Mouse (Mus musculus): ENCODE results near the gene Rcan2.

The Rcan2 gene

DNA sequence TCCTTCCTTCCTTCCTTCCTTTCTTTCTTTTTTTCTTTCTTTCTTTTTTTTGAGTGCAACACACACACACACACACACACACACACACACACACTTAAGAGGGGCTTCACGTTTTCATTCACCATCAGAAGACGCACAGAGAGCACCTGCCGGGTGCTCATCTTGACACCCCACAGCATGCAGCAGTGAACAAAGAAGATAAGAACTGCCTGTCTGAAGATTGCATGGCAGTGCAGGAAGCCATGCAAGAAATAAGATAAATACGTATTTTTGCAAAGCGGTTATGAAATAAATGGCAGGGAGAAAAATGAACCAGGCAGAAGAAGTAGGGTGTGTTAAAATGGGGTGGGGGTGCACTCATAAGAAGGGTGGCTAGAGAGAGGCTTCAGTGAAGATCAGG lies 116.0 kb downstream of the Rcan2 start:
- no peak for DNase-seq (ENCODE audit: low read depth, low spot score)

DNA sequence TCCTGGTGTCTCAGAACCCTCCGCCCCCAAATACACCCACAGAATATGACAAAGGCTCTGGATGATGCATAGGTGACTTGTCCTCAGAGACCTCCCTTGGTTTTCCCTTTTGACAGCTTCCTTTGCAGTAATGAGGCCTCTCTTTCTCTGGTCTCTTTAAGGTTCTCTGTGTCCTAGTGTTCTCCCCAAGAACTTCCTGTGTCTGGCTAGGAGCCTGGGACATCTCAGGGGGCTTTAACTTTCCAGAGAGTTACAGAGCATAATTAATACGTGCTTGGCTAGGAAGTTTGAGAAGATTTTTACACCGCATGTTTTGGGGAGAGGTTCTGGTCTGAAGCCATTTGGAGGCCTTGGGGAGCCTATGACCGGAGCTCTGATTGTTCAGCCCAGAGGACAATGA lies 128.7 kb downstream of the Rcan2 start:
- no peak for DNase-seq (ENCODE audit: low read depth, low spot score)

DNA sequence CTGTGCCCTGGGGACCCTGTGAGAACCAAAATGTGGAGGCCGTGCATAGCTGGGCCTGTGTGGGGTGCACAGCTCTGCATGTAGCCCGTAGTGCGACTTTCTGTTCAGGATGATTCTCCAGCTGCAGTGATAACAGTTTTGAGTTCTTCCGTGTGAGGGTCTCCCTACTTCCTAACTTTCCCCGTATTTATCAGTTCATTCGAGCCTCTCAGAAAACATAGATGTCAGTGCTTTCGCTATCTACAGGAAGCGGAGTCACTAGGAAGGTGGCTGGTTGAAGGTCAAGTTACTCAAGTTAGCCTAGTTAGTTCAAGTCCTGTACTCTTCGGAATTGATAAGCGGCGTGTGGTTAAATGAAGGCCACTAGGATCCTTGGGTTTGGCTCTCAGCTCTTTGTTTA lies 130.6 kb downstream of the Rcan2 start:
- no peak for DNase-seq (ENCODE audit: low read depth, low spot score)

DNA sequence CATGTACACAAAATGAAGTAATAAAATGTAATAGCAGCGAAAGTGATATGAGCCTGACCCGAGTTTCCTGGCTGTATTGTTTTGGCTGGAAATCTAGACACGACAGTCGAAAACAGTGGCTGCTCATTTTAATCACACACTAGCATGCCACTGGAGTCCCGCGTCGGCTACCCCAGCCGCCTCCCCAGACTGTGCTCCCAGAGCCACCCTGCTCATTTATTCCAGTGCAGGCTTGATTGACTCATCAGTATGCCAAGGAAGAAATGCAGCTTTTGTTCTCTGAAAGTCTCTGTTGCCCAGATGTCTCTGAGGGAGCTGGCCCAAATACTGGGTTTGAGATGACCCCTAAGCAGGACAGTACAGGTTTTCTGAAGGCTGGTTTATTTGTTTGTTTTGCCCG lies 132.9 kb downstream of the Rcan2 start:
- no peak for DNase-seq (ENCODE audit: low read depth, low spot score)

DNA sequence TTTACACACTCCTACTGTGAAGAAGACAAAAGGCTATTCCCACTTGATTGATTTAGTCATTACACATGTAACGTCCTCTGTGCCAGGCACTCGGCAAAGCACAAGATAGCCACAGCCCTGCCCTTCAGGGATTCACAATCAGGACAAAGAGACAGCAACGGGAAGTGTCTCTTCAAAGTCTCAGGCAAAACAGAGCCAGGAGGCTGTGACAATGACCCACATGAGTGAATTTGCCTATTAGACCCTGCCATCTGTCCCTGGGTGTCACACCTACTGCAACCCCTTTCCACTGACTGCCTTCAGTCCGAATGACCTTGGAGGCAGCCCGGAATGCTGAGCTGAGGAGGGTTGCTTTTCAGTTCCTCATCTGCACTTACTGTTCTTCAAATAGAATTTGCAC lies 151.1 kb downstream of the Rcan2 start:
- DNase-seq (ENCODE audit: low read depth, low spot score) = no peak

DNA sequence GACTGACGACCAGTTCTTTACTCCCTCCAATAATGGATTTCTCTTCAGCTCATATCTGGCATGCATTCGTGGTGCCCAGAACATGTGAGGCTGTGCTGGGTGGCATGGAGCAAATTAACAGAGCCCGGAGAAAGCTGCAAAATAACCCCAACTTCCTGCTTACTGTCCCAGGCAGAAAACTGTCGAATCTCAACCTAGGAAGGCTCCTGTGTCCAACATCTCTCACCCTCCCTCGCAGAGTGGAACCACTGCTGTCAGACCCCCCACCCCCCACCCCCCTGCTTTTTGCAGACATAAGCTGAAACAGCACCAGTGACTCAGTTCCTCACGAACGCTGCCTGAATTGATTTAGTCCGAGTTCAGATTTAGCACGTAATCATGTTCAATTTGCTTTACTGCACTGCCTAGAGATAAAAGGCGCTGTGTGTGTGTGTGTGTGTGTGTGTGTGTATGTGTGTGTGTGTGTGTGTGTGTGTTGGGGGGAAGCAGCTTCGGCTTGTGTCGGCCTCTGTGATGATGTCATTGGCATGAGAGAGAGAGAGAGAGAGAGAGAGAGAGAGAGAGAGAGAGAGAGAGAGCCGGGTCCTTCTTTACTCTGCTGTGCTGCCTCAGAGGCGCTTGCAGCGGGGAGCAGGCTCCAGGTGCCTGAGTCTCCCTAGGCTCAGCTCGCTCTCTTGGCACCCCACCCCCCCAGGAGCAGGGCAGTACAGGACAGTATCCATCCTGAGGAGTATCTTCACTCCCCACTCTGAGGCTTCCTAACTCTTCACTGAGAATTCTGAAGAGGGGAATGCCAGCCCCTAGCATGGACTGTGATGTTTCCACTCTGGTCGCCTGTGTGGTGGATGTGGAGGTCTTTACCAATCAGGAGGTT lies 151.7 kb downstream of the Rcan2 start:
- DNase-seq (ENCODE audit: low read depth, low spot score) = no peak

DNA sequence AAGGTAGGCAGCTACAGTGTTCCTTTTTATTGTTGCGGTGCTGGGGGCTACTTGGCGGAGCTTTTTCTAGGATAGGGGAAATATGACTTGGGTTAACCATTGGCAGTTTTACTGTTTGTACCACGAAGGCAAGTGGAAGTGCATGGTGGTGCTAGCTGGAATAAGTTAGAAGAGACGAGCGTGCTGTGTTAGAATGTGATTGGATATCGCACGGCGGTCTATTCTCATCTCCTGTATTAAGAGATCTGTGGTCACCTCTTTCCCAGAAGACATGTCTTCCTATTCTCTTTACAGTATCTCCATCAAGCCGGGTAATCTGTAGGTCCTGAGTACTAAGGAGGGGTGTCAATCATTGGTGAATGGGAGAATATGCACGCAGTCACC lies 152.4 kb downstream of the Rcan2 start:
- DNase-seq (ENCODE audit: low read depth, low spot score) = no peak

DNA sequence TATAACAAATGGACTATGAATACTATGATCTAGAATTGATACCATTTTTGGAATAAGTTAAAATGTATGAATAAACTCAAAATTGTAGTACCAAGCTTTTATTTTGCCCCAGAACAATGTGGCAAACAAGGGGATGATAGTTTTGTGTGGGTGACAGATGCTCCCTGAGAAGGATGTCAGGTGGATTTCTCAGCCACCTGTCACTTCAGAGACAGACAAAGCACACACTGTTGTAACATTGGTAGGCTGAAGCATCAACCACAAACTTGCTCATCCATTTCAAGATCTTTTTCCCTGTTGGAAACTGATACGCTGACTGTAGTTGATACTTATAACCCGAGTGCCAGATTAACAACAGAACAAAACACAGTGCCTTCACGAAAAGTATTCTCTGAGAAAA lies 158.6 kb downstream of the Rcan2 start:
- DNase-seq (ENCODE audit: low read depth, low spot score) = no peak

DNA sequence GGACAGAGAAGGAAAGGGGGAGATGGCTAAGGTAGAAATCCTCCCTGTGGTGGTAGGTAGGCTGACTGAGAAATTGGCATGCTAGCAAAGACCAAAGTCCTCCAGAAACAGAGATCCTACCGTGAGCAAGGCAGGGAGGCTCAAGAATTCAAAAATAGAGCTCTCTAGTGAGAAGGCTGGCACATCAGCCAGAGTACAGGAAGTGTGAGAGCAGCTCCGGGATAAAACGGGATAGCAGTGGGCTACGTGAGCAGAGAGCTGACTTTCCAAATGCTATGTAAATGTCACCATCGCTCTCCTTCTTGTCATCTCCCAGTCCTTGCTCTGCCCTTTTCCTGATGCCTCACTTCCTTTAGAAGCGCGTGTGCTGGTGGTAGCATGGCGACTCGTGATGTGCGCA lies 168.8 kb downstream of the Rcan2 start:
- no peak for DNase-seq (ENCODE audit: low read depth, low spot score)

DNA sequence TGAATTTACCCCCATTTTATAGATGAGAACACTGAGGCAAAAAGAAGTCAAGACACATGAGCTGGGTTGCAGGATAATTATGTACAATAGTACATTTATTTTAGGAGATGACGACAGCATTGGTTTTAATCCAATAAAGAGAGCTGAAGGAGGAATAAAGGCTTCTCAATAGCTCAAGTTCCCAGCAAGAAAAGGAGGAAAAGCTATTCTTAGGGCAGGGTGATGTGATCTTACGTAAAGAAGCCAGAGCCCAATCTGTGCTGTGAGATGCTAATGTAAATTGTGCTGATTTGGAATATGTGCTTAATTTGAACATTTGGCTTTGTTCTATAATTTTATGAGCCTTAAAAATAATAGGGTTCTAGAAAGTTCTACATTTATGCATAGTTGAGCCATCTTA lies 176.4 kb downstream of the Rcan2 start:
- DNase-seq (ENCODE audit: low read depth, low spot score) = no peak

DNA sequence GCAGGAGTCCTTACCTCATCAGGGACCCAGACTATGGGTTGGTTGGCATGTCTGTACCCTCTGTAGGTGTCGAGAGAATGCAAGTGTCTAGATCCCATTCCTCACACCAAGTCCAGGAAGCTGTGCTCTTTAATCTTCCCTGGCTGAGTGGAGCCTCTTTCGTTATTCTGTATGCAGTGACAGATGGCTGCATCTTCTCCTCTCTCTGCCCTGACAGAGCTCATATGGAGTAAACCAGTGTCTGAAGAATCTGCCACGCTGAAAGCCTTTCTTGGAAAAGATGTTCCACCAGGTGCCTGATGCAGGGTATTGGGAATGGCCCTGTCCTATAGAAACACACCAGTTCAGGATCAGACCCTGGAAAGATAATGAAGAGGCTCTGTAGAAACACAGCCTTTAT lies 178.8 kb downstream of the Rcan2 start:
- DNase-seq (ENCODE audit: low read depth, low spot score) = no peak

DNA sequence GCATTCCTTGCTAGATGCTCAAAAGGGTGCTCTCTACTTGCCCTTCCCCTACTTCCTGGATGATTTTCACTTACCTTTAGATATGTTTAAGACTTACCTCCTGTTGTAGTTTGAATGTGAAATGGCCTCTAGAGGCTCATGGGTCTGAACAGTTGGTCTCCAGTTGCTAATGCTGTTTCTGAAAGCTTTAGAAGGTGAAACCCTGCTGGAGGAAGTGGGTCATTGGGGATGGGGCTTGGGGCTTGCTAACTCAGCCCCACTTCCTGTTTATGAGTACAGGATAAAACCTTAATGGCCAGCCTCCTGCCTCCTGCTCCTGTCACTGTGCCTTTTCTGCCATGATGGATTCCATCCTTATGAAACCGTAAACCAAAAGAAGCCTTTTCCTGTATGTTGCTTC lies 181.4 kb downstream of the Rcan2 start:
- peak; percentile 91 for DNase-seq (ENCODE audit: low read depth, low spot score)

DNA sequence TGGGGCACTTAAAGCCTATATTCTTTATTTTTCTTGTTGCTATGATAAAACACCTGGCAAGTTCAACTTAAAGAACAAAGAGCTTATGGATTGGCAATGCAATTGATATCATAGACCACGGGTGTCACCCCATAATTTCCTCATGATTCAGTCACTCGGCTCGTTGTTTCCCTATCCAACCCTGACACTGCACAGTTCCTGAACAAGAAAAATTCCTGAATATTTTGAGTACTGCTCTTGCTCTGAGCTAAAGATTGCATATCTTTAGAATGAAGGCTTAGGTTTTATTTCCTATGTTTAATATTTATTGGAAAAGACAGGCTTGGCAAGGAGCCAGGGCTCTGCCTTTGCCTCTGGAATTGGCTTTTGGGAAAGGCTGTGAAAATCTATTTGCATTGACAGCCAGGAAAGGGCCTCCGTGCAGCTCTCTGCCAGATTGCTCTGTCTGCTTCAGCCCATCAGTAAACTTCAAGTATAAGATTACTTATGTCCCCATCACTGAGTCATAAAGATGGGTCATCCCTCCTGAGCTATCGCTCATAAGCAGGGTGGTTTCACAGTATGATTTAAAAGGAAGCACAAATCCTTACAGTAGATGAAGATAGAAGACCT lies 188.3 kb downstream of the Rcan2 start:
- no peak for DNase-seq (ENCODE audit: low read depth, low spot score)

DNA sequence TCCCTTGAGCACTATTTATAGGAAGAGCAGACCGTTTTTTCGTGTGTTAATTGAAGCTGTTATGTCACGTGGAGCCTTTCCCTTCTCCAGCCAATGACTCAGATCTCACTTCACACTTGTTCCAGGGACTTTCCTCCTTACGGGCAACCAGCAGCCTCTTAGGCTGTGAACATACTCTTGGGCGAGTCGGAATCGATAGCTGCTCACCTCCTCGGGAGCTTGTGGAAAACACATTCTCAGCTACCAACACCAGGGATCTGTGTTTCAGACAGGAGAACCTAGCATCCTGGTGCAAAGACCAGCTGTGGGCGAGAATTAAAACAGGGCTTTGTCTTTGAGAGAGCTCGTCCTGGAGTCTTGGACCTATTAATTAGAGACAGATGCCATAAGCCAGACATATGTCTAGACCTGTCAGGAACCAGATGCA lies 189.8 kb downstream of the Rcan2 start:
- no peak for DNase-seq (ENCODE audit: low read depth, low spot score)

DNA sequence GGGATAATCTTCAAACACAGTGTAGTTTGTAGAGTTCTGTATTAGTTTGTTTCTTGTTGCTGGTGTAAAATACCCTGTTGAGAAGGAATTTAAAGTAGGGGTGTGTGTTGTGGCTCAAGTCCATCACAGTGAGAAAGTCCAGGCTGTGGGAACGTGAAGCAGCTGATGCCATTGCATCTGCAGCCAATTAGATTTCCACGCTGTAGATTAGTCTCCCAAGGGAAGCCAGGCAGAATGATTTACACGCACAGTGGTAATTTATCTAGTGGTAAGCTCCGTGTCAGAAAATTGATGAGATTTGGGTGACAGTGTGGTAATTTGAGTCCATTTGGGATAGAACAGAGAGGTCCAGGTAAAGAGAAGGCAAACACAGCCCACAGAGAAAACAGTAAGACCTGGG lies 192.9 kb downstream of the Rcan2 start:
- DNase-seq (ENCODE audit: low read depth, low spot score) = no peak

DNA sequence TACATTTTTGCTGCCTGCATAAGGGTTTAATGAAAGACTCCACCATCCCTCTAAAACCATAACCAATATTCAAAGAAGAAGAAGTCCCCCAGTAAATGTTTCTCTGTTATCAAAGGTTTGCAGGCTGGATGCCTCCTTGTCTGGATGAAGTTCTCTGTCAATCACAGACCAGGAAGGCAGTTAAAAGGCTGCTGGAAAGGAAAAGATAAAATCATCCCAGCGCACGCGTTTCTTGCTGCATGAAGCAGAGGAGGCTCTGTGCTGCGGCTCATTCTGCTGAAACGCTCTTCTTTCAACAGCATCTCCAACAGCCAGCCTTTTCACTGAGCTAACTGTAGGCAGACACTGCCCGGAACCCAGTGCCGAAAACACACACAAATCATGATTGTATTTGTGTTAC lies 196.4 kb downstream of the Rcan2 start:
- no peak for DNase-seq (ENCODE audit: low read depth, low spot score)

DNA sequence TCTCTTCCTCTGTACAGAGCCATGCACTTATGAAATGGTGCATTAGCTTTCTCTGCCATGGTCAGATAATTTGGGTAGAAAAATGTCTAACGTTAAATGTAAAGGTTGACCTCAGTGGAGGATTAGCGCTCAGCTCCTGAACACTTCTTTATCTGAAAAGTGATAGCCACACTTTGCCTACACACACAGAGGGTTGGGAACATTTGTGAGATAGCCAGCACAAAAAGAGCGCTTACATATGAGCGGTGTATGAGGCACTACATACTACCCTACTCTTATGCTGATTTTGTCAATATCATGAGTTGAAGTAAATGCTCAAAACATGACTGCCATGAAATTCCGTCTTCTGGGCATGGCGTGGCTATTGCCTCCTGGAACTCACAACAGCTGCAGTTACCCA lies 196.9 kb downstream of the Rcan2 start:
- no peak for DNase-seq (ENCODE audit: low read depth, low spot score)

DNA sequence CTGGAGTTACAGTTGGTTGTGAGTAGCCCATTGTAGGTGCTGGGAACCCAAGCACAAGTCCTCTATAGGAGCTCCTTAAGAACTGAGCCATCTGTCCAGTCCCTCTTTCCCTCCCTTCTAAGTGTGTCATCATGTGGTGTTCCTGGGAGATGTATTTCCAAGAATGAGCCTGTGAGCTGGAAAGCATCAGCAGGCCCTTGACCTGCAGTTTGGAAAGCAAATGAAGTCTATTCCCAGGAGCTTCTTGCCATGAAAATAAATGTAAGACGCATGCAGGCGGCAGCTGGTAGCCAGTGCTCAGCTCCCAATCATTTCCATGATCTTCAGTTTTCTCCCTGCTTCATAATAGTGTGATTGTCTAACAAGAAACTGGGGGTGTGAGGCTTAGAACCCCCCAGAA lies 203.2 kb downstream of the Rcan2 start:
- no peak for DNase-seq (ENCODE audit: low read depth, low spot score)

DNA sequence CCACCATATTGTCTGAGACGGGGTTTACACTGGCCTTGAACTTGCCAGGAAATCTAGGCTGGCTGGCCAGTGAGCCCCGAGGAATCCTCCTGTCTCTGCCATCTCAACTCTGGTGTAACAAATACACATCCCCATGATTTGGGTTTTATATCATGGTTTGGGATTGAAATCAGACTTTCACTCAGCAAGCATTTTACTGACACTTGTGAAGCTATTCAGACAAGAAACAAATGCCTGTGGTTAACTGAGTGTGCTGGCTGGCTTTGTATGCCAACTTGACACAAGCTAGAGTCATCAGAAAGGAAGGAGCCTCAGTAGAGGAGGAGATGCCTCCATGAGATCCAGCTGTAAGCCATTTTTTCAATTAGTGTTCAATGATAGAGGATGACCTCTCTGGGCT lies 206.3 kb downstream of the Rcan2 start:
- DNase-seq (ENCODE audit: low read depth, low spot score) = no peak

DNA sequence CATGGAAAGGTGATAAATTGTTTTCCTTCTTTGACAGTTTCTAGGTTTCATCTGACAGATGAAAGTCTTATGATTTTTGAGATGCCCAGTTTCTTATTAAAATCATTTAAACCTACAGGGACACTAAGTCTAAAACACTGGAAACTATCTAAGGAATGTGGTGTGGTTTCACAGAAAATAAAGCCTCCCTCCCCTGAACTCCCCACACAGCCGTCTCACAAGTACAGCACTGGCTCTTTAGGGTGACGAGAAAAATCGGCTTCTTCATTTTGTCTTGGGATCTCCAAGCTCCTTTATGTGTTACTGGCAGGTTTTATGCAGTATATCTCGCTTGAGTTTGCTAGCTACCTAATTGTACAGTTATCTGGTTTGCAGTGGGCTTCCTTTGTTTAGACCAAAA lies 210.8 kb downstream of the Rcan2 start:
- no peak for DNase-seq (ENCODE audit: low read depth, low spot score)

DNA sequence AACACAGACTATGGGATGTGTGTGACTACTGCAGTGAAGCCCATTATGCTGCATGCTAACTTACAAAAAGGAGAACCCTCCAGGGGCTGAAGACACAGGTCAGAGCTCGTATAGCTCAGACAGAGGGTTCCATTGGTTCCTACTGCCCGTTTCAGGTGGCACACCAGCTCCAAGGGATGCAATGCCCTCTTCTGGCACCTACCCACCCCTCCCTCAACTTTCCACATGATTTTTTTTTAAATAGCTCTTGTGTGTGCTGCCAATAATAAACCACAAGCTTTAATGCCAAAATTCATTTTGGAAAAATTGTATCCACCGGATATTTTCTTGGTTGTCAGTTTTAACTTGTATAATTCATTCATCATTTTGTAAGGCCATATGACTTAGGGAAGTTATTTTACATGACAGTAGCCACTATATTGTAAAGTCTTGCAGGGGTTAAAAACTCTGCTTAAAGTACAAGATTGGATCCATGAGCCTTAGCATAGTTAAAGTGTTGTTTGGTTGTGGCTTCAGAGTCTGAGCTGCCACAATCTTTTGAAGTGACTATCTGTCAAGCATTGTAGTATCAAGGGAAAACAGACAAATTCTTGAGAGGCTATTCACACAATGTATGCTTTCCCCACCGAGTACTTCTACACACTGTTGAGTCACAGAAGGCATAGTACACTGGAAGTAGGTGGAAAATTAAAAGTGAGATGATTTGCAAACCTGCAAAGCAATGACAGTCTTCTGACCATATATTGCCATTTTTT lies 212.8 kb downstream of the Rcan2 start:
- DNase-seq (ENCODE audit: low read depth, low spot score) = no peak

DNA sequence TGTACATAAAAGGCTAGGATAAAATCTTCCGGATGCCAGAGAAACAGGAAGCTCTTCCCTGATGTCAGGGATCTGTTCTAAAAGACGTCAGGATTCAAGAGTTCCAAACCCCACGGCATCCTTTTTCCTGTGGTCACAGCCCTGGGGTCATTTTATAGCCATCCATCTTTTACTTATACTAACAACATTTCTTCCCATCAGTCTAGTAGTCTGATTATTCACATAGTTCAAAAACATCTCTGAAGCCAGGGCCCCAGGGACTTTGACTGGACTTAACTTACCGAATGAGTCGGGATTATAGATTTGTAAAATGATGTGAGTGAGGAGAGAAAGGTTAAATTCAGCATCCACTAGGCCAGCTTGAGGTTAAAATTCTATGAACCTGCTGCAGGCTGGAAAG lies 215.2 kb downstream of the Rcan2 start:
- no peak for DNase-seq (ENCODE audit: low read depth, low spot score)

DNA sequence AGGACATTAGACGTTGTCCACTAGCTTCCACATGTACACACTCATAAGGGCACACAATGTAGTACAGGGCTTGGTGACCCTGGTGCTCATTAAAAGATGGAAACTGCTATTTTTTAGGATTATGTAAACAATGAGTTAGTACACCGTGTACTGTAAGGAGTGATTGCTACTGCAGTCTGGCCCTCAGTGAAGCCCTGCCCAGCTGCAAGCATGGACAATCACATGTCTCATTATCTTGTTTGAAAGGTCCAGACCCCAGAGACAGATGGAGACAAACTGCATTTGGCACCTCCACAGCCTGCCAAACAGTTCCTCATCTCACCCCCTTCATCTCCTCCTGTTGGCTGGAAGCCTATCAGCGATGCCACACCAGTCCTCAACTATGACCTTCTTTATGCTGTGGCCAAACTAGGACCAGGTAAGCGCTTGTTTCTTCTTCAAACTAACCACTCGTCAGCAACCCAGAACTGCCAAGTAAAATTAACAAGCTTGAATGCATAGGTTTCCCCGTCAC lies 219.6 kb downstream of the Rcan2 start:
- no peak for DNase-seq (ENCODE audit: low read depth, low spot score)

Data from R1 (cell line).